Mouse (Mus musculus) ES-E14 (cell line): Measurements from ENCODE around the gene Mllt11. TPM values are rescaled to one million over a fixed set of nuclear protein-coding genes. Genes with fewer than 3 reads are reported as not detected.

Source experiments
- DNase-seq: peaks from one replicate; pipeline ENCODE4 v3.0.0-alpha.2; 2013; ENCODE audit warnings: low read depth, low spot score
- H3K27ac ChIP-seq: 2 replicates; pipeline ENCODE4 v1.5.1; 2012; ENCODE audit warnings: low read depth, mild to moderate bottlenecking, low read length, moderate library complexity, mixed read lengths; ENCODE audit not compliant: poor library complexity, insufficient read depth, severe bottlenecking
- H3K36me3 ChIP-seq: 2 replicates; pipeline ENCODE4 v1.6.1; 2012; ENCODE audit warnings: mild to moderate bottlenecking, low read length, moderate library complexity, mixed read lengths; ENCODE audit not compliant: control insufficient read depth, poor library complexity, insufficient read depth, severe bottlenecking
- H3K4me1 ChIP-seq, 2 experiments: fragments of 150-350 bp in 1 of 2; sonication (generic) in 1 of 2; 2 replicates each; pipeline ENCODE4 v1.6.1; 2012; ENCODE audit warnings: low read length in 2 of 2, mild to moderate bottlenecking in 1 of 2, mixed read lengths in 1 of 2; ENCODE audit not compliant: control insufficient read depth in 2 of 2, insufficient read depth in 2 of 2, poor library complexity in 1 of 2
- H3K4me3 ChIP-seq, 2 experiments: fragments of 150-350 bp in 1 of 2; sonication (generic) in 1 of 2; 2 replicates each; pipeline ENCODE4 v1.5.1; 2012; ENCODE audit warnings: low read length in 2 of 2, low read depth in 1 of 2, mild to moderate bottlenecking in 1 of 2, mixed read lengths in 1 of 2; ENCODE audit not compliant: insufficient read depth in 1 of 2, poor library complexity in 1 of 2, severe bottlenecking in 1 of 2
- H3K9ac ChIP-seq: 2 replicates; pipeline ENCODE4 v1.6.1; 2012; ENCODE audit warnings: low read depth, mild to moderate bottlenecking, low read length, mixed read lengths; ENCODE audit not compliant: poor library complexity, insufficient read depth, severe bottlenecking
- H3K9me3 ChIP-seq: fragments of 150-350 bp; sonication (generic); 2 replicates; pipeline ENCODE4 v1.6.1; 2012; ENCODE audit warnings: low read depth, mild to moderate bottlenecking, low read length; ENCODE audit not compliant: control insufficient read depth, insufficient read depth
- CHD2 ChIP-seq: IDR thresholded peaks from 2 replicates; pipeline ENCODE4 v1.6.1; 2014; ENCODE audit warnings: mild to moderate bottlenecking, low read depth, low read length, inconsistent platforms
- HCFC1 ChIP-seq: IDR thresholded peaks from 2 replicates; pipeline ENCODE4 v1.6.1; 2012; ENCODE audit warnings: low read length, inconsistent platforms, borderline replicate concordance; ENCODE audit not compliant: insufficient read depth
- MAFK ChIP-seq: IDR thresholded peaks from 2 replicates; pipeline ENCODE4 v1.6.1; 2014; ENCODE audit warnings: mild to moderate bottlenecking, low read depth, low read length, inconsistent platforms; ENCODE audit not compliant: insufficient read depth
- ZC3H11A ChIP-seq: IDR thresholded peaks from 2 replicates; pipeline ENCODE4 v1.6.1; 2012; ENCODE audit warnings: low read depth, mild to moderate bottlenecking, inconsistent platforms, low read length, borderline replicate concordance
- ZNF384 ChIP-seq: IDR thresholded peaks from 2 replicates; pipeline ENCODE4 v1.6.1; 2012; ENCODE audit warnings: low read depth, low read length, inconsistent platforms
- in situ Hi-C, 2 experiments: fragments of 600-800 bp; cut with MboI; formaldehyde crosslinking; loops; one replicate each; pipeline ENCODE4 v1.15.1; 2025; ENCODE audit warnings: low sequenced_read_pairs in 2 of 2, inconsistent platforms in 1 of 2; ENCODE audit not compliant: unreplicated experiment in 2 of 2
- total RNA-seq: library from RNA; depleted of rRNA; stranded (reverse); fragments of 300-350 nt; gene quantifications from 2 replicates; pipeline ENCODE4 v1.2.3, GENCODE M21; 2012; rRNA removed

Gene Mllt11
- total RNA-seq, result 5.3 and 10.1 TPM in 2 replicates

DNA sequence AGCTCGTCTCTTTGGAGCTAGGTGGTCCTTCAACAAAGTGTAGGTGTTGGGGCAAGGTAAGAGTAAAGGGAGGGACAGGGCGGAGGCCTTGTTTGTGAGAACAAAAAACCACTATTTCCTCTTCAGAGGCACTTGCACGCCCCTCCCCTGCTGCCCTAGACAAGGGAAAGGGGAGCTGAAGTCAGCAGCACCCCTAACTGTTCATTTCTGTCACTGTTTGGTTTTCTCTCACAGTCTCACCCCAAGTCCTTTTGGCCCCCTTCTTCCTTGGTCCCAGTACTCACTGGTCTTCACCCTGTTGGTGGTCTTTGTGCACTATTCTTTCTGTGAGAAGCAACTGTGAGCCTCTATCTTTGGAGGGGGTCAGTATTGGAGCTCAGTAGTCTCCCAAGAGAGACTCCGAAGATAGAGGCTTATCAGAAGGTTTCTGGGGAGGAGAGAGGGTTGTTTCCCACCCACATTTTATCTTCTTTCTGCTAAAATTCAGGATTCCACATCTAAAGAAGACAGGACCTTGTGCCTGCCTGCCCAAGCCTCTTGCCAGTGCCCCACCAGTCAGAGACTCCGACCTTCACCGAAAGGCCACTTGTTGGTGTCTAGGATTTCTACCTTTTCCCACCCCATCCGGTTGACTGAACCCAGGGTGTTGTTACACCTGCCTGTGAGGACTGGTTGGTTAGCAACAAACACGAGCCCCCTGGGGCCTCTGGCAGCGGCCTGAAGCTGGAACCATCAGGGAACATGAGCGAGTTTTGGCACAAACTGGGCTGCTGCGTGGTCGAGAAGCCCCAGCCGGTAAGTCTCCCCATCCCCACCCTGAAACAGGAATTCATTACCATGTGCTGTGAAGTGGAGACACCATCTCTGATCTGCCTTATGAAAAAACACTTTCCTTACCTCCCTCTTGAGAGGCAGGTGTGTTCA lies at the start of gene Mllt11:
Mllt11 (minus strand) TSS at position 874 of the 924 bp plus-strand sequence.
- H3K4me1 ChIP-seq, result peaks cover 22 to 46% of the 10 kb centered on the region in 2 experiments
- peaks cover 40% of the 10 kb centered on the region for H3K36me3 ChIP-seq
- in situ Hi-C loops, result no loop called here
- no peak for DNase-seq
- peak within 1 kb of the TSS; percentile 38 to 46 for H3K4me3 ChIP-seq
- TF ChIP-seq HCFC1, result no peak
- TF ChIP-seq ZC3H11A, result no peak
- no peak for TF ChIP-seq CHD2
- TF ChIP-seq ZNF384, result no peak
- TF ChIP-seq MAFK, result no peak
- peak within 1 kb of the TSS; percentile 53 for H3K9ac ChIP-seq
- no peaks in the 10 kb centered on the region for H3K9me3 ChIP-seq
- H3K27ac ChIP-seq, result peak within 1 kb of the TSS; percentile 69

DNA sequence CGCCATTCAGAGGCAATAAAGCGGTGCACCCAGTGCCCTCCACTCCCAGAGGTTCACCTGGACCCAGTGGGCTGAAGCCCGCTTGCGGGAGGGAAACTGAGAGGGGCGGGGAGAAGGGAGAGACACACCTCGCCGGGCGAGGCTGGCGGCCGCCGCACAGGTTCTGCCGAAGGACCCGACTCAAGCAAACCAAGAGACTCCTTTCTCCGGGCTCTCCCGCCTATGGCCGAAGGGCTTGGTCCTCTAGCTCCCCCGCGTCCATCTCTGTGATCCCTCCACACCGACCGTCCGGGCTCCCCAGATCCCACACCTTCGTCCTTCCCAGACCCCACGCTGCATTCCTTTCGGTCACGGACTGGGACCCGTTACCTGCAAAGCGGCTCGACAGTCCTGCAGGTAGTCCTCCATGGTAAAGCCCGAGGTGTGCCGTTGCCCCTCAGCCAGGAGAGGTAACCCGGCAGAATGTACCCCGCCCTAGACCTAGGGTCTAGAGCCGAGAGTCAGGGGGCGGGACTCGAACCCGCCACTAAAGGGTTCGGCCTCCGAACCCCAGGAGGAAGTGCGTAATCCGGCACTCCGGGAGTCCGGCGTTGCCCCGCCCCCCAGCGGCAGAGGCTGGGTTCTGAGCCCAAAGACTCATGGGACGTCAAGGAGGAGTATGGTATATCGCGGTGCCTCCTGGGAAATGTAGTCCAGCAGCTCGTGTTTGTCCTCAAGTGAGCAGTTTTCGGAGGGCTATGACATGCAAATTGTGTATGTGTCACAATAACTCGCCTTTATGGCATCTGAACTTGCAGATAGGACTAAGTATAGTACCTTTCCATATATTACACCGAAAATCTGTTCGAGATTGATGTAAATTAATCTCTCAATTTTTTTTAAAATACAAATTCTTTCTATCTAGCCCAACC lies 49.5 kb upstream of the Mllt11 start, which contains the start of the genes Mindy1 and Prune1:
Mindy1 (plus strand) TSS at position 130 of the 911 bp plus-strand sequence.
Prune1 (minus strand) TSS at position 861 of the 911 bp plus-strand sequence.
- peak within 1 kb of the TSS; percentile 75 for H3K27ac ChIP-seq
- peak; percentile 95 for DNase-seq
- H3K9me3 ChIP-seq, result no peaks in the 10 kb centered on the region
- H3K9ac ChIP-seq, result peak within 1 kb of the TSS; percentile 93
- peaks cover 6% of the 10 kb centered on the region in 2 experiments; a peak in 3 of 4 replicates for H3K4me1 ChIP-seq
- TF ChIP-seq HCFC1 (peak; percentile 93), ZNF384 (no peak)
- in situ Hi-C loops, result no loop called here
- H3K36me3 ChIP-seq, result no peaks in the 10 kb centered on the region
- peak within 1 kb of the TSS; percentile 94 to 98 for H3K4me3 ChIP-seq

DNA sequence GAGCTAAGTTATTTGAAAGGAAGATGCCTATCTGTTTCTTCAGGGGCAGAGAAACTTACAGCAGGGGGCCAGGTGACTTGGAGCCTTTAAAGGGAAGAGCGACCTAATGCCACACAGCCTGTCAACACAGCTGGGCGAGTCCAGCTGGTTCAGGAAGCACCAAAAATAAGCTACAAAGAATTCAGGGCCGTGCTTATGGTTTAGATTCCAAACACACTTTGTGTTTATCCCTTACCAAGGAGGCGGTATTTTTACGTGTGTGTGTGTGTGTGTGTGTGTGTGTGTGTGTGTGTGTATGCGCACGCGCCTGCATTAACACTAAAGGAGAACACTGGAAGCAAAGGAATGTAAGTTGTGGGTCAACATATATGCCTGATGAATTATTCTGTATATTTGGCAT lies 48.8 kb upstream of the Mllt11 start:
- no peak overlapping the region for H3K27ac ChIP-seq
- H3K4me3 ChIP-seq, result peak overlapping the region; percentile 94 to 98
- peaks cover 6 to 8% of the 10 kb centered on the region in 2 experiments; a peak in 3 of 4 replicates for H3K4me1 ChIP-seq
- TF ChIP-seq CHD2 (no peak), ZC3H11A (no peak), MAFK (no peak), HCFC1 (no peak), ZNF384 (no peak)
- DNase-seq, result no peak
- H3K9ac ChIP-seq, result peak overlapping the region; percentile 93
- in situ Hi-C loops, result no loop called here
- H3K36me3 ChIP-seq, result no peaks in the 10 kb centered on the region
- no peaks in the 10 kb centered on the region for H3K9me3 ChIP-seq

DNA sequence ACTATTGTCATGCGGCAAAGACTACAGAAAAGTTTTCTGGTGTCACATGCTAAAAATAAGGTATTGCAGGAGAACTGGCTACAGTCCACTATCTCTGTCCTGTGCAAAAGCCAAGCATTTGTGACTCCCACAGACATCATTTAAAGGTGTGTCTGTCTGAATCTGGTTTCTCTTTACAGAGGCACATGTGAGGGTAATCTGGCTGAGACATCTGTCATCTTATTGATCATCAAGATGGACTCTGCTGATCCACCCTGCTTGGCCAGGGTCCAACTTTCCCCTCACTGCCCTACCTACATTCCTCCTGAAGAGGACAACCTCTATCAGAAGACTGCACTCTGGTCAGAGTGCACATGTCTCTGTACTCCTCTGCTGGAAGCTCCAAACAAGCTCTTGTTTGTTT lies 45.2 kb upstream of the Mllt11 start:
- no peak for TF ChIP-seq MAFK
- no peak for TF ChIP-seq ZNF384
- TF ChIP-seq ZC3H11A, result no peak
- in situ Hi-C loops, result no loop called here
- H3K4me1 ChIP-seq, result peaks cover 6 to 12% of the 10 kb centered on the region in 2 experiments; a peak in 2 of 4 replicates
- no peak for DNase-seq
- no peak overlapping the region; the same call in 1 of the 2 replicates for H3K9ac ChIP-seq
- peaks cover 3% of the 10 kb centered on the region; the same call in 1 of the 2 replicates for H3K36me3 ChIP-seq
- no peaks in the 10 kb centered on the region for H3K9me3 ChIP-seq
- no peak overlapping the region; the same call in 1 of the 2 replicates for H3K27ac ChIP-seq
- H3K4me3 ChIP-seq, result no peak overlapping the region
